Mouse (Mus musculus) adipocyte (in vitro differentiated cells): ENCODE data around the gene Stx18.

Source experiments
- DNase-seq: peaks from one replicate; pipeline ENCODE4 v3.0.0-alpha.2; 2016; ENCODE audit warnings: low spot score

The Stx18 gene

DNA sequence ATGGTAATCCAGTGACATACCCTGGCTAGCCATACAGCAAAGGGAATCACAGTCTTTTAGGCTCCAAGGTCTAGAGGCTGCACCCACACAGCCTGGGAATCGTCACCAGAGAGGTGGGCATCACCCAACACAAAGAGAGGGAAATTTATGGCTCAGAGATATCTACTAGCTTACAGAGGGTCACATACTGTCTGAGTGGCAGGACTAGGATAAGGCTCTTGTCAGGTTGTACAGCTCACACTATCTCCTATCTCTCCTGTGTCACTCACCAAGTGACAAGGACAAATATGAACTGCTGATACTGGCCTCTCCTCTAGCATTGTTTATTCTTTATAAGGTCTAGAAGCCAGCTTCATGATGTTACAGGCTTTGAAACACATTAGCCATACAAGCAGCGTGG, 90.8 kb downstream of the Stx18 start:
- no peak for DNase-seq

DNA sequence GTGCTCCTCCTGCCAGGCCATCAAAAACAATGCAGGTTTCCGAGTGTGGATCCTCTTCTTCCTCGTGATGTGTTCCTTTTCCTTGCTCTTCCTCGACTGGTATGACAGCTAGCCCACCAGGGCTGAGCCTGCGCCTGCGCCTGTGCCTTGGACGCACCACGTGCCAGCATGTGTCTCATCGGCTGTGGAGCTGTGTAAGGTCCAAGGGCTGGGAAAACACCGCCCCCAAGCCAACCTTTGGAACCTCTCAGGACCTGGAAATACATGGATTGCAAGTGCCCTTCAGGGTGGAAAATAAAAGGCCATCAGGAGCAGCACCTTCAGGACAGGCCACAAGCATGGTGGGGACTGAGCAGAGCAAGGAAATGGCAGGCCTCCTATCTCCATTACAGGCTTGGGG, 97.7 kb downstream of the Stx18 start:
- DNase-seq: no peak

DNA sequence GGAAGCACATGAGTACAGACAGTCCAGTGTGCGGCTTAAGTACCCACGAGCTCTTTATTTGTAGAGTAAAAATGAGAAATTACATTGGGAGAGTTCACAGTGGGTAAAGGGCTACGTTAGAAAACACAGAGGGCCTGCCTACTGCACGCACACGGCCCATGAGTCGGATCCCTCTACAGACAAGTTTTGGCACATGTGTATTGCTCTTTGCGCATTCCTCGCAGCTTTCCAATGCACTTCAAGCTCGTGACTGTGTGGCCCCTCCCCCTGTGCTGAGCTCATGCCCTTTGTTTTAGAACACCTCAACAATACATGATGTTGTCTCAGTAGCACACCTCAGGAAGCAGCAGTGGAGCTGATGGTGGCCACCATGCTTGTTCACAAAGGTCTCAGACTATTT, 98.6 kb downstream of the Stx18 start:
- DNase-seq: no peak

DNA sequence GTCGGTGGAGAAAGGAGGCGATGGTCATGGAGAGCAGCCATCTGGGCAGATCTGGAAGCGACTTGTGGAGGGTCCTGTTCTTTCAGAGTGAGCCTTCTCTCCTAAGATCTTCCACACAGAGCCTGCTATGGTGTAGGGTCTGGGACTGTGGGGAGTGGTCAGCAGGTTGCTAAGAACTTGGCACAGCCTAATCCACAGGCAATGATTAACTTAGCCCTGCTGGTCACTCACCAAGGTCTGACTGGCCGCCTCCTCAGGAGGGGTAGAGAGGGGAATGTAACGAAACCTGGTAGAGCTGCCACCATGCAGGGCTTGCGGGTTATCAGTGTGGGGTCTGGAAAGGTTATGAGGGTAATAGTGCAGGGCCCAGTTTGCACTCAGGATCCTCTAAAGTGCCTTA, 102.4 kb downstream of the Stx18 start:
- DNase-seq: no peak

DNA sequence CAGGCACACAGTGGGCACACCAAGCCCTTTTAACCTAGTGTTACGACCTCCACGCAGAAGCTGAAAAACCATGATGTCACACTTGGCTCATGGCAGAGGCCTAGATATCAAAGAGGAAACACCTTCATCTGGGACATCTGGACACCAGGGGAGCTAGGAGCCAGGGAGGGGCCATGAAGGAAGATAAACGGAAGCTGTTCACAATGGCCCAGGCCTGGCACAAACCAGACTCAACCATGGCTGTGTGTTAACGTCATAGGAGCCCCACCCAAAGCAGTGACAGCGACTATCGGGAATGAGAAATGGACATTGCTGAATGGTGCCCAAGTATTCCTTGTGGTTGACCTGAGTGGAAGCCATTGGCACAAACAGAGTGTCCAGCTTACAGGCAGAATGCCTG, 108.0 kb downstream of the Stx18 start:
- DNase-seq: no peak

GRCm38 (mm10) chr5:38151264-38151663, 112.7 kb downstream of the Stx18 start:
- no peak for DNase-seq

DNA sequence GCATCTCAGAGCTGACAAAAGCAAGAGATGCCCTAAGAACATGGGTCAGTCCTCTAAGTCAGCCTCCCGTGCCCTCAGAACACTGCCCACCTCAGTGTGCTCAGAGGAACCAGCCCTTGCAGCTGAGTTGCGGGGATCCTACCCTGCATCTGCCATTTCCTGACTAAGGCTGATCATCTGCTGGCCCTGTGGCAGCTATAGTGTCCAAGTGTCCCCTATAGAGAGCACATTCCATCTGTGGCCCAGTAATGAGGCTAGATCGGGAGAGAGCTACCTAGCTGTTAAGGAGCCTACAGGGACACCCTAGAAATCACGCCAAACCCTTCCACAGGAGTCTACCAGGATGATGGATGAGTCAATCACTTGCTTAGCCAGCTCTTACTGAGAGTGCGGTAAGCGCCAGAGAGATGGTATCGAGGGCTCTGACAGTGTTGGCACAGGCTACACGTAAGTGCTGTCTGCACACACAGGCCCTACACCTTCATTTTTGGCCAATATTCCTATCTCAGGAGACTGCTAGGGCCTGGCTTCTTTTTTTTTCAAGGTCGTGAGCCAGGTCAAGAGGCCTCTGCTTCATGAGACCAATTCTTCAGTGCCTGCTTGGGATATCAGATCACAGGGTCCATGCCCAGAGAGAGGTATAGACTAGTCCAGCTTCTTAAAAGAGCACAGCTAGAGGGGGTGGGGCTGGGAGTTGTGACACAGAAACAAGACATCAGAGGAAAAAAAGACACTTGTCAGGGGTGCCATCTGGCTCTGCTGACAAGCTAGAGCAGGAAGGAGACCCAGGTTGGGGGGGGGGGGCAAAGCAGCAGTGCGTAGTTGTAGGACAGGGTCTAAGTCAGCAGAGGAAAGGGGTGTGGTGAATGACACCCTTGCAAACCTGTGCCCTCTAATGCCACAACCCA, 113.9 kb downstream of the Stx18 start:
- DNase-seq: no peak

GRCm38 (mm10) chr5:38153636-38154035, 115.1 kb downstream of the Stx18 start:
- no peak for DNase-seq

GRCm38 (mm10) chr5:38157481-38158020, 119.0 kb downstream of the Stx18 start:
- DNase-seq: no peak

GRCm38 (mm10) chr5:38158501-38158946, 120.0 kb downstream of the Stx18 start:
- no peak for DNase-seq

DNA sequence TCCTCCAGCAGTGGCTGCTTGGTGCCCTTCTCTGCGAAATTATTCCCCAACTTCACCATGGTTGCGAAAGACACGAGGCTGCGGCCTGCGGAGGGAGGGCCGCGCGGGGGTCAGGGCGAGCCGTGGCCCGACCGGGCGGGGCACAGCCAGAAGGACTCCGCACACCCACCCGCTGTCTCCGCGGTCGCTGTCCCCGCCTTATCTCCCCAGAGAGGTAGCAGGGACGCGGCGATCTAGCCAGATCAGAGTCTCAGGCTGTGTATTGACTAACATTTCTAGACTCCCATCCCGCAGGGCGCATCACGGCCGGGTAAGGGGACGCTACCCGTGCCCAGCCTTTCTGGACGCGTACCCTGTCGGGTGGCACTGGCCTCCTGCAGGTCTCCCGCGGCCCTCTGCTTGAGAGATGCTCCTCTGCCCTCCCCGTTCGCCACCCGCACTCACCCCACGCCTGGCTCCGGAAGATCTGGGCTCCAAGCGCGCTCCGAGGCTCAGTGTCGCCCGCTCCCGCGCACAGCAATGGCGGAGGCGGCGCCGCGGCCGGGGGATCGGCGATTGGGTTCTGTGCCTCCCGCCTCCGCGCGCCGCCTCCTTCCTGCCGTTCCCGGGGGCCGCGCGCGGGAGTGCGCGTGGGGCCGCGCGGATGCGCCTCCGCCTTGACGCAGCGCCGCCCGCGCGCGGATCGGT, 120.5 kb downstream of the Stx18 start:
- no peak for DNase-seq

DNA sequence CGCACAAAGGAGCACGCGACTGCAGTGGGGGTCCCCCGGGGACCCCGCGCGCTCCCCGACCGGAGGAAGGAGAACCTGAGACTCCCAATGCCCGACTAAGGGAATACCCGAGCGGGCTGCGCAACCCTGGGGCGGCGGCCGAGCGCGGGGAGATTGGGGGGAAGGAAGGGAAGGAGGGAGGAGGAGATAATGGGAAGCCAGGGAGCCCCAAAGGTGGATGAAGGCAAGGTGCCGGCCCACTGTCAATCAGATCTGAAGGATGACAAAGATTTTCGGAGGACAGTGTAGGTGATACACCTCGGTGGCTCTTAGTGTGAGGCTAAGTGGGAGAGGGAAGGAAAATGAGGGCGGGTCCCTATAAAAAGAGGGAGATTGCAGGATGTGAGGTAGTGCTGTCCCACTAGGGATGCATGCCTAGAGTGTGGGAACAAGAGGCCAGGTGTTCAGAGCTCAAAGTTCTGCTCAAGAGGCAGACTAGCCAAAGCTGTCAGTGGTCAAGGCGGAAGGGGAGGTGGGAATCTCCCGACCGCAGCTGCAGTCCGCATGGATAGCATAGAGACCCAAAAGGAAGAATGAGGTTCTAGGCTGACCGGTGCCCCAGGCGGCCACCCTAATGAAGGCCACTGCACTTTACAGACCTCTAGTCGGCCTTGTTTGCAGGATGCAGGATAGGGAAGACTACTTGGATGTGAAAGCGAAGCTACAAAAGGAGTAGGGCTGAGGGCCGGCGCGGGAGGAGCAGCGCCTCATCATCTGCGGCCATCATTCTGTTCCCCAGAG, 121.3 kb downstream of the Stx18 start, which contains the start of gene Nsg1:
TSS of gene Nsg1 (minus strand) at position 274 of the 780 bp plus-strand sequence.
- no peak for DNase-seq

- DNase-seq: no peak
Observed at GRCm38 (mm10) chr5:38168497-38168896, 130.0 kb downstream of the Stx18 start.

- DNase-seq: no peak
Observed at GRCm38 (mm10) chr5:38173766-38174165, 135.2 kb downstream of the Stx18 start.

GRCm38 (mm10) chr5:38174256-38174912, 135.8 kb downstream of the Stx18 start:
- DNase-seq: no peak

DNA sequence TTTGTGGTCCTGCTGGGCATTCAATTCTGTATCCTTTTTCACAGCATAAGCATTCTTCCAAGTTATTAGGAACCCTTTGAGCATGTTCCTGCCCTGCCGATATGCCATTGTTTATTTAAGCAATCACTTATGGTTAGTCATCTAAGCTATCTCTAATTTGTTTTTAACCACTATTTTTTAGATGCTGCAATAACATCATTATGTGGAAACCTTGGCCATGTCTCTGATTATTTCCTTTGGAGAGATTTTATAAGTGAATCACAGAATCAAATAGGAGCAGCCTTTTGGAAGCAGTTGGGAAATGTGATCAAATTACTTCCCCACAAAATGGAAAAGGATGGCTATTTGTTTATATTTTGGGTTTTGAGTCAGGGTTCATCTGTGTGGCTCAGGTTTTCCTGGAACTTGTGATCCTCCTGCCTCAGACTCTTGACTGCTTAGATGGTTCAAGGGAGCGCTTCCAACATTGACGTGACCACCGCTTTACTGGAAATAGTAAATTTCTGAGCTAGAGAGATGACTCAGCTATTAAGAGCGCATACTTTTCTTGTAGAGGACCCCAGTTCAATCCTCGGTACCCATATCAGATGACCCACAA, 146.2 kb downstream of the Stx18 start:
- no peak for DNase-seq

DNA sequence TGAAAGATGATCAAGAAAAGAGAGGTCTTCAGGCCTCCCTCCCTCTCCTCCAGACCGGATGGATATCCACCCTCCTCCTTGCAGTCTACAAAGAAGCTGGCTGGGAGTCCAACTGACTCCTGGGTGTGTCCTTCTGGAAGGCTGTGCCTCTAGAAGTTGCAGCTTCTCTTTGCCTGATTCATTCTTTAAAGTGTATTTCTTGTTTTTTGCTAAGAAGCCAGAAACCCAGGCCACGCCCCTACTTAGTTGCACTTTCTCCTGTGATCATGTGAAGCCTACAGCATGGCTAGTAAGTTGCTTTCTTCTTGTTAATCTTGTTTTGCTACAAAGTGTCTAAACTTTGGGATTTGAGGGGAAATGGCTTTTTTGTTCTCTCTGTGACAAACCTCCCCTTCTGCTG, 148.5 kb downstream of the Stx18 start:
- no peak for DNase-seq
